Mouse (Mus musculus): ENCODE measurements around the gene Sipa1. TPM values are rescaled to one million over a fixed set of nuclear protein-coding genes. Genes with fewer than 3 reads are reported as not detected.
A peak's percentile ranks its signal among the peaks of the same experiment; 100 is the strongest.

The Sipa1 gene
- total and polyA plus RNA-seq, 3 experiments = 19.9 to 37.7 (median 23.5) TPM

DNA sequence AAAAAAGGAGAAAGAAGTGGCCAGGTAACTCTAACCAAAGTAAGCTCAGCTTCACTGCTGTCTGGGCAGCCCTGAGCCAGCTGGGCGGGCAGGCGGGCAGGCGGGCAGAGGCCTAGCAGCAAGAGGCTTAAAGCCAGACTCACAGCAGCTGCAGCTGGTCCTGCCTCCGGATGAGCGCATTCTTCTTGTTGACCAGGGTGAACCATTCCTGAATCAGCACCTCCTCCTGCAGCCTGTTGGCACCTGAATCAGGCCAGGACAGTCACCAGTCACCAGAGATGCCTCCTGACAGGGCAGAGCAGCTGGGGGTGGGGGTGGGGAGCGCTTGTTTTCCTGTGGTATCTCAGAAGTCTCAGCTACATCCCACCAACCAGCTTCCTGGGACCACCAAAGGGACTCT is 46.6 kb upstream of the Sipa1 start:
- 94% methylated on average over 6 of the region's 6 CpGs for WGBS
- H3K79me2 ChIP-seq (replicated peaks; ENCODE audit: control insufficient read depth, insufficient read depth, low read length) = no peaks in the 10 kb centered on the region
- H3K9ac ChIP-seq (ENCODE audit: low read depth, low read length) = no peak overlapping the region
- H3K4me1 ChIP-seq (ENCODE audit: control insufficient read depth, insufficient read depth, low read length) = peaks cover 11% of the 10 kb centered on the region
- DNase-seq = no peak
- intact Hi-C loops (cut with DNase I) = loop anchor here (2.0 kb wide), 1 partner anchor 71 kb away; no protein-coding TSS in a partner anchor
- H3K36me3 ChIP-seq (ENCODE audit: control insufficient read depth, insufficient read depth, low read length) = peaks cover 4% of the 10 kb centered on the region; the same call in 1 of the 2 replicates
- H3K27ac ChIP-seq = no peak overlapping the region
- no peak overlapping the region for H3K4me3 ChIP-seq
- TF ChIP-seq POLR2A (IDR thresholded peaks at IDR 0.05; ENCODE audit: insufficient read depth, low read depth, low read length) = no peak
- TF ChIP-seq CTCF (IDR thresholded peaks at IDR 0.05) = no peak
- no peak for TF ChIP-seq EP300 (IDR thresholded peaks at IDR 0.05; ENCODE audit: insufficient read depth, low read depth, low read length)
- no peaks in the 10 kb centered on the region for H3K27me3 ChIP-seq (ENCODE audit: control insufficient read depth, insufficient read depth, low read length)

DNA sequence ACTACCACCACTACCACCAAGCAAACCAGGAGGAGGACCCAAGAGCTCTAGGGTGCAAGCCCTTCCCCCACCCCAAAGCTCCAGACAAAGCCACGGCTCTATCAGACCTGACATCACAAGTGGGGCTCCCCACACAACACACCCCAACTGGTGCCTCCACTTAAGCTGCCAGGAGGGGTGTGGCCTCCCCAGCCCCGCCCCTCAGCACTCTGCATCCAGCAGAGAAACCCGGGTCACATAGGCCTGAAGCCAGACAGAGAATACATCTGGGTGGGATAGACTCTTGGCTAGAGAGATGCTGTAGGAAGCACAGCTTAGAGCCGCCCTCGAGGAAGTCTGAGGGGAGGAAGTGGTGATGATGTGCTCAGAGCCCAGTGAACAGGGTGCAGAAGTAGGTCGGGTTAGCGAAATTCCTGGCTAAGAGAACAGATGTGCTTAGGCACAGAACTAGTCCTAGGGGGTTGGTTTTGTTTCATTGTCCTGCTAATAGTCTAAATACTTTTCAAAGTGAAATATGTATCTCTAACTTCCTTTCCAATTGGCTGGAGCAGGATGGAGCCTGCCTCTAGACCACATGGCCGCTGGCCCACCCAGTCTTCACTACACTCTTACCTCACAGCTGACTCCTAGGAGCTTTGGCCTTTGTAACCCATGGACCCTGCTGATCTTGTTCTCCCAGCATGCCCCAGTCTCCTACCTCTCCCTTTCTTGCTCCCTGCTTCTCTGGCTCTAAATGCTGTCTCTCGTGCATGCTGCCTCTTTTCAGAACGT is 41.5 kb upstream of the Sipa1 start:
- TF ChIP-seq CTCF (IDR thresholded peaks at IDR 0.05) = no peak
- TF ChIP-seq EP300 (IDR thresholded peaks at IDR 0.05; ENCODE audit: insufficient read depth, low read depth, low read length) = no peak
- no peak for TF ChIP-seq POLR2A (IDR thresholded peaks at IDR 0.05; ENCODE audit: insufficient read depth, low read depth, low read length)
- intact Hi-C loops (cut with DNase I) = no loop called here
- Histone ChIP-seq H3K4me3 (no peak overlapping the region), H3K27me3 (ENCODE audit: control insufficient read depth, insufficient read depth, low read length) (no peaks in the 10 kb centered on the region), H3K9ac (ENCODE audit: low read depth, low read length) (no peak overlapping the region), H3K4me1 (ENCODE audit: control insufficient read depth, insufficient read depth, low read length) (peaks cover 3% of the 10 kb centered on the region), H3K27ac (peak overlapping the region; percentile 13; the same call in 1 of the 2 replicates), H3K79me2 (replicated peaks; ENCODE audit: control insufficient read depth, insufficient read depth, low read length) (no peaks in the 10 kb centered on the region), H3K36me3 (ENCODE audit: control insufficient read depth, insufficient read depth, low read length) (no peaks in the 10 kb centered on the region)
- WGBS = 23% methylated on average over 10 of the region's 10 CpGs
- peak in 1 of 2 experiments; percentile 44 for DNase-seq

DNA sequence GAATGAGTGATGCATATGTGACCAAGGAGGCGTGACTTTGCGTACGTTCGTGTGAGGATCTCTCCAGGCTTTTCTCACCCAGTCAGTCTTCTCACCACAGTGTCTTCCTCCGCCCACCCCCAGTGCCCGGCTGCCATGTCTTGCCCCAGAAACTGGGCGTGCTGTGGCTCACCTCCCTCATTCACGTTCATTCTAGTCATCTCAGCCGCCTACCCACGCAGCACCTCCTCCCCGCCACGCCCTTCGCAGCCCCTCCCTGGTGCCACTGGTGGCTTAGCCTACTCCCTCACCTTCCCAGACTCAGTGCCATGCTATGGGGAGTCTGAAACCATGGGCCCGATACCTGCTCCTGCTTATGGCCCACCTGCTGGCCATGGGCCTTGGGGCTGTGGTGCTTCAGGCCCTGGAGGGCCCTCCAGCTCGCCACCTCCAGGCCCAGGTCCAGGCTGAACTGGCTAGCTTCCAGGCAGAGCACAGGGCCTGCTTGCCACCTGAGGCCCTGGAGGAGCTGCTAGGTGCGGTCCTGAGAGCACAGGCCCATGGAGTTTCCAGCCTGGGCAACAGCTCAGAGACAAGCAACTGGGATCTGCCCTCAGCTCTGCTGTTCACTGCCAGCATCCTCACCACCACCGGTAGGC is 40.8 kb upstream of the Sipa1 start, which contains the start of gene Kcnk7:
TSS of gene Kcnk7 (plus strand) at position 205 of the 638 bp plus-strand sequence.
- H3K79me2 ChIP-seq (replicated peaks; ENCODE audit: control insufficient read depth, insufficient read depth, low read length) = no peaks in the 10 kb centered on the region
- H3K36me3 ChIP-seq (ENCODE audit: control insufficient read depth, insufficient read depth, low read length) = no peaks in the 10 kb centered on the region
- WGBS = 61% methylated on average over 17 of the region's 17 CpGs
- intact Hi-C loops (cut with DNase I) = no loop called here
- no peak within 1 kb of the TSS for H3K4me3 ChIP-seq
- H3K27ac ChIP-seq = peak within 1 kb of the TSS; percentile 13; the same call in 1 of the 2 replicates
- H3K27me3 ChIP-seq (ENCODE audit: control insufficient read depth, insufficient read depth, low read length) = no peaks in the 10 kb centered on the region
- H3K4me1 ChIP-seq (ENCODE audit: control insufficient read depth, insufficient read depth, low read length) = peaks cover 3% of the 10 kb centered on the region
- no peak within 1 kb of the TSS for H3K9ac ChIP-seq (ENCODE audit: low read depth, low read length)
- TF ChIP-seq EP300 (IDR thresholded peaks at IDR 0.05; ENCODE audit: insufficient read depth, low read depth, low read length) = no peak
- TF ChIP-seq CTCF (IDR thresholded peaks at IDR 0.05) = no peak
- TF ChIP-seq POLR2A (IDR thresholded peaks at IDR 0.05; ENCODE audit: insufficient read depth, low read depth, low read length) = no peak
- DNase-seq = peak in 1 of 2 experiments; percentile 25

DNA sequence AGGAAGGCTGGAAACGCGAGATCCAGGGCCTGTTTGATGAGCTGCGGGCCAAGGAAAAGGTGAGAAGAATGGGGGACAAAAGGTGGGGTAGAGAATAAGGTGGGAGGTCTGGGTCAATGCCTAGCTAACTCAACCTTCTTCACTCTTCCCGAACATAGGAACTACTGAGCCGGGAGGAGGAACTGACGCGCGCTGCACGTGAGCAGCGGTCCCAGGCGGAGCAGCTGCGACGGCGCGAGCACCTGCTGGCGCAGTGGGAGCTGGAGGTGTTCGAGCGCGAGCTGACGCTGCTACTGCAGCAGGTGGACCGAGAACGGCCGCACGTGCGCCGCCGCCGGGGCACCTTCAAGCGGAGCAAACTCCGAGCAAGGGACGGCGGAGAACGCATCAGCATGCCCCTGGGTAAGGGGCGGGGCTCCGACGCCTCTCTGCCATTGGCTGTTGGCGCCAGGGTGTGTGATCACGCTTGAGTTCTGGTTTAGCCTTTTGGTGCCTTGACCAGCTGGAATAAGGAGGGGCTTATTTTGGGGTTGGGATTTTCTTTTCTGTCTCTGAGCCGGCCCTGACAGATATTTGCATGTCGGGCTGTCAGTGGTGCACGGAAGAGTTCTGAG is 32.4 kb upstream of the Sipa1 start:
- intact Hi-C loops (cut with DNase I) = loop anchor here (5.0 kb wide), 1 partner anchor 171 kb away; no protein-coding TSS in a partner anchor
- no peaks in the 10 kb centered on the region for H3K27me3 ChIP-seq (ENCODE audit: control insufficient read depth, insufficient read depth, low read length)
- peaks cover 5% of the 10 kb centered on the region for H3K79me2 ChIP-seq (replicated peaks; ENCODE audit: control insufficient read depth, insufficient read depth, low read length)
- peaks cover 13% of the 10 kb centered on the region for H3K4me1 ChIP-seq (ENCODE audit: control insufficient read depth, insufficient read depth, low read length)
- no peak for DNase-seq
- no peaks in the 10 kb centered on the region; the same call in 1 of the 2 replicates for H3K36me3 ChIP-seq (ENCODE audit: control insufficient read depth, insufficient read depth, low read length)
- no peak overlapping the region for H3K9ac ChIP-seq (ENCODE audit: low read depth, low read length)
- no peak for TF ChIP-seq CTCF (IDR thresholded peaks at IDR 0.05)
- no peak for TF ChIP-seq EP300 (IDR thresholded peaks at IDR 0.05; ENCODE audit: insufficient read depth, low read depth, low read length)
- WGBS = 73% methylated on average over 41 of the region's 41 CpGs
- no peak overlapping the region for H3K4me3 ChIP-seq
- H3K27ac ChIP-seq = no peak overlapping the region

DNA sequence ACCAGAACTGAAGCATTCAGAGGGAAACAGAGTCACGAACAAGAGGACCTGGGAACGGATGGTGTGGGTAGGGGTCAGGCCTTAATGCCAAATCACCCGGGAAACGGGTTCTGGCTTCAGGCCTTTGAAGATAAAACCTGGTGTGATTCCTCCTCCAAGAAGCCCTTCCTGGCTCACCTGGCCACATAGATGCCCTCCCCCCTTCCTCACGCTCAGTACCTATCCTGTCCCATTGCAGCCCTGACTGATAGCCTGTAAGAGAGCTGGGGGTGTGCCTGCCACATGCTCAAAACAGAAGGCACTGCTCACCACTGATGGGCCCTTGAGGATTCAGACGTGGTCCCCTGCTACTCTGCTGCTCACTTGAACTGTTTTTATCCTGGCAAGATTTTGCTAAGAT is 30.3 kb upstream of the Sipa1 start:
- Histone ChIP-seq H3K36me3 (ENCODE audit: control insufficient read depth, insufficient read depth, low read length) (no peaks in the 10 kb centered on the region; the same call in 1 of the 2 replicates), H3K4me3 (peak overlapping the region; percentile 94)

More for the DNA sequence above, 30.3 kb upstream of the Sipa1 start:
- intact Hi-C loops (cut with DNase I) = loop anchor here (2.0 kb wide), 1 partner anchor 19 kb away; no protein-coding TSS in a partner anchor
- no peaks in the 10 kb centered on the region for H3K27me3 ChIP-seq (ENCODE audit: control insufficient read depth, insufficient read depth, low read length)
- peaks cover 11% of the 10 kb centered on the region for H3K79me2 ChIP-seq (replicated peaks; ENCODE audit: control insufficient read depth, insufficient read depth, low read length)
- H3K27ac ChIP-seq = peak overlapping the region; percentile 97
- H3K4me1 ChIP-seq (ENCODE audit: control insufficient read depth, insufficient read depth, low read length) = peaks cover 13% of the 10 kb centered on the region
- 55% methylated on average over 6 of the region's 6 CpGs for WGBS
- no peak for DNase-seq
- TF ChIP-seq CTCF (IDR thresholded peaks at IDR 0.05) = no peak
- TF ChIP-seq EP300 (IDR thresholded peaks at IDR 0.05; ENCODE audit: insufficient read depth, low read depth, low read length) = no peak
- no peak for TF ChIP-seq POLR2A (IDR thresholded peaks at IDR 0.05; ENCODE audit: insufficient read depth, low read depth, low read length)
- peak overlapping the region; percentile 56; the same call in 1 of the 2 replicates for H3K9ac ChIP-seq (ENCODE audit: low read depth, low read length)
